Mouse (Mus musculus) cerebellum, adult 2 months (tissue): ENCODE data around the gene Slit3. TPM values are rescaled to one million over a fixed set of nuclear protein-coding genes. Genes with fewer than 3 reads are reported as not detected.

Experiments used
- DNase-seq, 2 experiments: peaks; one replicate each; pipeline ENCODE4 v3.0.0; 2021
- H3K27ac ChIP-seq: fragments of 200-500 bp; 2 replicates; pipeline ENCODE4 v1.5.1; 2012; ENCODE audit warnings: low read length, control low read depth, inconsistent platforms; ENCODE audit not compliant: insufficient read depth
- H3K27me3 ChIP-seq: fragments of 200-500 bp; 2 replicates; pipeline ENCODE4 v1.6.1; 2012; ENCODE audit warnings: inconsistent platforms, mild to moderate bottlenecking, low read length, moderate library complexity; ENCODE audit not compliant: control insufficient read depth, insufficient read depth
- H3K4me1 ChIP-seq: fragments of 200-500 bp; 2 replicates; pipeline ENCODE4 v1.6.1; 2011; ENCODE audit warnings: low read length; ENCODE audit not compliant: control insufficient read depth, insufficient read depth
- H3K4me3 ChIP-seq: fragments of 200-500 bp; replicated peaks from 2 replicates; pipeline ENCODE3; 2011; ENCODE audit warnings: mild to moderate bottlenecking, low read depth, low read length, control low read depth; ENCODE audit not compliant: insufficient read depth
- CTCF ChIP-seq: fragments of 200-500 bp; IDR thresholded peaks from 2 replicates; pipeline ENCODE4 v1.5.1; 2011; ENCODE audit warnings: low read depth, mild to moderate bottlenecking, control low read depth, low read length, moderate library complexity, borderline replicate concordance; ENCODE audit not compliant: insufficient read depth
- POLR2A ChIP-seq: fragments of 200-500 bp; IDR thresholded peaks from 2 replicates; pipeline ENCODE4 v1.6.1; 2011; ENCODE audit warnings: low read length, control low read depth, borderline replicate concordance; ENCODE audit not compliant: insufficient read depth
- WGBS: fragments of 180-500 bp; shearing (Covaris S2); methylation state at CpG from one replicate; pipeline ENCODE4 v1.1.7; 2018; 5-methylcytosine and 5-hydroxymethylcytosine counted together
- polyA plus RNA-seq: library from polyadenylated mRNA; depleted of rRNA; stranded (reverse); fragments of >200 nt; gene quantifications from 2 replicates; pipeline ENCODE4 v1.2.3, GENCODE M21; 2012

Gene Slit3
- polyA plus RNA-seq, 1 experiment, result 10.0 TPM

- WGBS, result 73% methylated on average over 18 of the region's 18 CpGs
- no peak overlapping the region for H3K4me3 ChIP-seq
- DNase-seq, result no peak
- no peak overlapping the region for H3K27ac ChIP-seq
- peaks cover 15% of the 10 kb centered on the region for H3K4me1 ChIP-seq
- TF ChIP-seq CTCF, result no peak
- TF ChIP-seq POLR2A, result no peak
- H3K27me3 ChIP-seq, result no peaks in the 10 kb centered on the region
Observed at GRCm38 (mm10) chr11:35604848-35605790, 484.1 kb downstream of the Slit3 start.

GRCm38 (mm10) chr11:35607191-35607590 lies 486.2 kb downstream of the Slit3 start:
- no peak overlapping the region for H3K27ac ChIP-seq
- DNase-seq, result peak in 1 of 2 experiments; percentile 42
- WGBS, result 41% methylated on average over 4 of the region's 4 CpGs
- H3K27me3 ChIP-seq, result no peaks in the 10 kb centered on the region
- TF ChIP-seq POLR2A, result no peak
- TF ChIP-seq CTCF, result no peak
- no peak overlapping the region for H3K4me3 ChIP-seq
- peaks cover 7% of the 10 kb centered on the region; the same call in 1 of the 2 replicates for H3K4me1 ChIP-seq

- TF ChIP-seq CTCF (no peak), POLR2A (no peak)
- no peak overlapping the region for H3K4me3 ChIP-seq
- DNase-seq, result no peak
- H3K4me1 ChIP-seq, result 0 out of 2 replicates have a peak, but pooled peaks cover 5% of the 10 kb centered on the region
- no peaks in the 10 kb centered on the region for H3K27me3 ChIP-seq
- WGBS, result 80% methylated on average over 5 of the region's 5 CpGs
- no peak overlapping the region for H3K27ac ChIP-seq
Observed at GRCm38 (mm10) chr11:35608794-35609193, 487.8 kb downstream of the Slit3 start.

DNA sequence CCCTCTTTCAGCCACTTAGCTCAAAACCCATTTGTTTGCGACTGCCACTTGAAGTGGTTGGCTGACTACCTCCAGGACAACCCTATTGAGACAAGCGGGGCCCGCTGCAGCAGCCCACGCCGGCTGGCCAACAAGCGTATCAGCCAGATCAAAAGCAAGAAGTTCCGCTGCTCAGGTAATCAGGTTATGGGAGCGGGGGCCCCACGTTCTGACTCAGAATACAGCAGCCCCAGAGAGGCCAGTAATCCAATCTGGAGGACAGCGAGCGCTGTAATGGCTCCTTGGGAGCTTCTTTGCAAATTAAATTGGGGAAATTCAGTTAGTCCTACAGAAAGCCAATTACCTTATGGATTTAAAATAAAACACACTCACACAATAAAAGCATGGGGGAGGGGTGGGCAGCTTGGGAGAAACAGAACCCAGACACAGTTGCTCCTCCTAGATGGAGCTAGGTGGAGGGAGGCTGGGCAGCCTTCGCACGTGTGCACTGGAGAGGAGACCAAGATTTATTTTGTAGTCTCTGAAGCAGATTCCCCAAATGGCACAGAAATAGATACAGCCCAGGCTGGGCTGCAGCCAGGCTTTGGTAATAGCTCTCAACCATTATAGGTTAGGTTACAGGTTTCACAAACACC lies 491.4 kb downstream of the Slit3 start:
- Histone ChIP-seq H3K27ac (no peak overlapping the region), H3K4me1 (0 out of 2 replicates have a peak, but pooled peaks cover 3% of the 10 kb centered on the region), H3K4me3 (no peak overlapping the region), H3K27me3 (no peaks in the 10 kb centered on the region)
- TF ChIP-seq POLR2A (no peak), CTCF (no peak)
- 83% methylated on average over 13 of the region's 13 CpGs for WGBS
- DNase-seq, result no peak

DNA sequence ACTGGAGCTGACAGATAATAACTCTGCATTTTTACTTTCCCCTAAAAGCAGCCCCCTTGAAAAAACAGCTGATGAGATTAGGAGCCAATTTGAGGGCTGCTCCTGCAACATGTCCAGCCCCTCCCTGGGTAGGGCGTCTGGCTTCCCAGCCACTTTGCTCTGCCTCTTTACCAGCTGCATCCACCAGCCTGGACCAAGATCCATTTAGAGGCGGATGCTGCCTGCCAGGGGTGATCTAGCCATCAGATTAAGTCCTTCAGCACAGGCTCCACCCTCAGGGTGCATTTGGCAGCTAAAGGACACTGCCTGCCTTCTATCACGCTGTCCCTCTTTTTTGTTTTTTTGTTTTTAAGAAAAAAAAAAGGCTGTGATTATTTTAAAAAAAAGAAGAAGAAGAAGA lies 493.5 kb downstream of the Slit3 start:
- TF ChIP-seq CTCF (no peak), POLR2A (no peak)
- no peaks in the 10 kb centered on the region for H3K27me3 ChIP-seq
- WGBS, result 44% methylated on average over 3 of the region's 3 CpGs
- no peak for DNase-seq
- no peak overlapping the region for H3K27ac ChIP-seq
- H3K4me3 ChIP-seq, result no peak overlapping the region
- no peaks in the 10 kb centered on the region for H3K4me1 ChIP-seq

DNA sequence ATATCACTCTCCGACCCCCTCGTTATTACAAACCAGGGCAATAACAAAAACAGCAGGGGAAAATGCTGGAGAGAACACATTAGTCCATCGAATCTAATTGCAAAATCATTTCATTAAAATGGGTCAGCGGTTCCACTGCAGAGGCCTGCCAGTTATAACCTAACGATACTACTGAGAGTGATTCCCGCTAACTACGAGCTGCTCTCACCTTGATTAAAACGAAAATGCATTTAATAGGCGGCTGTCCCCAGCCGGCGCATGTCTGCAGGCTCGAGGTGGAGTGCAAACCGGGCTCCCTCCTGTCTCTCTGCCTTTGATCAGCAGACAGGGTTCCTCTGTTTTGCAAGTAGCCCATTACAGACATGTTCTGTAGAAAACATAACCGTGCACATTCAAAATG lies 498.4 kb downstream of the Slit3 start:
- TF ChIP-seq CTCF, result no peak
- no peak for TF ChIP-seq POLR2A
- H3K27ac ChIP-seq, result no peak overlapping the region
- no peak overlapping the region for H3K4me3 ChIP-seq
- DNase-seq, result no peak
- 76% methylated on average over 14 of the region's 14 CpGs for WGBS
- H3K4me1 ChIP-seq, result no peaks in the 10 kb centered on the region; the same call in 1 of the 2 replicates
- H3K27me3 ChIP-seq, result no peaks in the 10 kb centered on the region

GRCm38 (mm10) chr11:35622736-35623135 lies 501.7 kb downstream of the Slit3 start:
- DNase-seq, result no peak
- Histone ChIP-seq H3K4me1 (peaks cover 14% of the 10 kb centered on the region; the same call in 1 of the 2 replicates), H3K27me3 (no peaks in the 10 kb centered on the region), H3K27ac (no peak overlapping the region), H3K4me3 (no peak overlapping the region)
- 78% methylated on average over 3 of the region's 3 CpGs for WGBS
- no peak for TF ChIP-seq POLR2A
- no peak for TF ChIP-seq CTCF
